ENCODE assay signal across 8 mouse cellular contexts in genomic region chr2:49733656-49734008, GRCm38 (mm10). TPM values are rescaled to one million over a fixed set of nuclear protein-coding genes. Genes with fewer than 3 reads are reported as not detected.
DNase-seq lines count a peak whose midpoint lies in the region; ATAC-seq lines count a peak whose summit lies in the region.

No protein-coding gene starts in this region.

- 54% methylated on average over 7 of the region's 7 CpGs for WGBS in forebrain, embryonic 10.5 days
- WGBS in forebrain, embryonic 11.5 days, result 59% methylated on average over 7 of the region's 7 CpGs

- H3K4me3 ChIP-seq in forebrain, embryonic 10.5 days, result no peak overlapping the region
- H3K4me3 ChIP-seq in forebrain, embryonic 11.5 days (ENCODE audit: low read depth, low read length), result no peak overlapping the region

- no peaks in the 10 kb centered on the region for H3K27me3 ChIP-seq in forebrain, embryonic 10.5 days (ENCODE audit: poor library complexity, severe bottlenecking)
- H3K27me3 ChIP-seq in forebrain, embryonic 11.5 days (ENCODE audit: control insufficient read depth, insufficient read depth, low read length), result no peaks in the 10 kb centered on the region

- DNase-seq in forebrain, embryonic 10.5 days (ENCODE audit: extremely low spot score, low spot score), result no peak
- no peak for DNase-seq in forebrain, embryonic 11.5 days (ENCODE audit: low spot score)
- peak; percentile 9 to 18 for DNase-seq in thymus, postnatal 10 days (ENCODE audit: low spot score in 2 of 2)
- DNase-seq in thymus, adult 18-20 months, result no peak
- DNase-seq in kidney, postnatal 4 days, result peak; percentile 35 to 60
- DNase-seq in thymus, postnatal 4 days, result peak; percentile 35
- no peak for DNase-seq in adrenal gland, postnatal 10 days
- no peak for DNase-seq in adrenal gland, adult 18-20 months (ENCODE audit: low spot score in 2 of 2)

- H3K4me2 ChIP-seq in forebrain, embryonic 11.5 days (ENCODE audit: low read depth, low read length, severe bottlenecking), result no peak overlapping the region

- H3K9ac ChIP-seq in forebrain, embryonic 11.5 days (ENCODE audit: low read length), result no peak overlapping the region

- H3K36me3 ChIP-seq in forebrain, embryonic 10.5 days (replicated peaks), result peaks cover 93% of the 10 kb centered on the region
- no peaks in the 10 kb centered on the region; the same call in 1 of the 2 replicates for H3K36me3 ChIP-seq in forebrain, embryonic 11.5 days (ENCODE audit: control insufficient read depth, insufficient read depth, low read length)

- peak overlapping the region; percentile 74 for H3K27ac ChIP-seq in forebrain, embryonic 10.5 days
- no peak overlapping the region for H3K27ac ChIP-seq in forebrain, embryonic 11.5 days (ENCODE audit: low read depth, low read length)

- H3K9me3 ChIP-seq in forebrain, embryonic 10.5 days, result no peaks in the 10 kb centered on the region
- no peaks in the 10 kb centered on the region for H3K9me3 ChIP-seq in forebrain, embryonic 11.5 days (ENCODE audit: control insufficient read depth, low read length)

- peaks cover 33% of the 10 kb centered on the region for H3K4me1 ChIP-seq in forebrain, embryonic 10.5 days
- peaks cover 3% of the 10 kb centered on the region; the same call in 1 of the 2 replicates for H3K4me1 ChIP-seq in forebrain, embryonic 11.5 days (replicated peaks; ENCODE audit: control insufficient read depth, insufficient read depth, low read length)

- no peak for ATAC-seq in forebrain, embryonic 11.5 days (replicated peaks; ENCODE audit: low FRiP score)

RNA-seq across cellular contexts. Expression of gene Lypd6b, which starts 53.9 kb away (rescaled TPM):
- polyA plus RNA-seq in forebrain, embryonic 10.5 days (2016; fragmentation: Nextera tagmentation; extraction: Ambion mirVana), result 1.5 and 1.7 TPM in 2 replicates
- polyA plus RNA-seq in forebrain, embryonic 11.5 days (2014; fragmentation: Nextera tagmentation; extraction: Ambion mirVana), result 0.92 and 2.4 TPM in 2 replicates
- under 1 TPM in 1 of 2 experiments, not detected in 1; 0.24 TPM for total RNA-seq in adrenal gland, postnatal 10 days (2021)
- total RNA-seq in adrenal gland, adult 18-20 months (2021), result under 1 TPM; 0.50 to 0.54 TPM

Comparison
In these comparisons a context has a peak if more than half of its experiments do, and no peak if none do; other contexts are left out.
1. DNase-seq: peak in thymus, postnatal 10 days (2 of 2), kidney, postnatal 4 days (2 of 2) and thymus, postnatal 4 days (single experiment); none in forebrain, embryonic 10.5 days (single experiment), forebrain, embryonic 11.5 days (single experiment), thymus, adult 18-20 months (0 of 2), adrenal gland, postnatal 10 days (single experiment) and adrenal gland, adult 18-20 months (0 of 2).